Comparison of ENCODE assay signal across 8 mouse cellular contexts in genomic region chr17:51811086-51811868, GRCm38 (mm10). TPM values are rescaled to one million over a fixed set of nuclear protein-coding genes. Genes with fewer than 3 reads are reported as not detected.
DNase-seq lines count a peak whose midpoint lies in the region; ATAC-seq and TF ChIP-seq lines count a peak whose summit lies in the region.

No protein-coding gene starts in this region.

- H3K4me1 ChIP-seq in lung, adult 2 months (ENCODE audit: control insufficient read depth, insufficient read depth, low read length) = no peaks in the 10 kb centered on the region; the same call in 1 of the 2 replicates
- peaks cover 4% of the 10 kb centered on the region; the same call in 1 of the 2 replicates for H3K4me1 ChIP-seq in intestine, embryonic 14.5 days (replicated peaks; ENCODE audit: control insufficient read depth, insufficient read depth, low read length)
- H3K4me1 ChIP-seq in liver, embryonic 16.5 days (ENCODE audit: control insufficient read depth, low read depth, low read length) = no peaks in the 10 kb centered on the region; the same call in 1 of the 2 replicates
- H3K4me1 ChIP-seq in neural tube, embryonic 15.5 days = peaks cover 24% of the 10 kb centered on the region

- H3K9ac ChIP-seq in intestine, embryonic 14.5 days (ENCODE audit: low read length) = no peak overlapping the region
- no peak overlapping the region for H3K9ac ChIP-seq in liver, embryonic 16.5 days (ENCODE audit: low read depth, low read length)
- peak overlapping the region; percentile 82 for H3K9ac ChIP-seq in neural tube, embryonic 15.5 days (replicated peaks)

- H3K4me2 ChIP-seq in intestine, embryonic 14.5 days (ENCODE audit: low read length) = peak overlapping the region; percentile 91
- 0 out of 2 replicates have a peak overlapping the region, but pooled peaks have one; percentile 80 for H3K4me2 ChIP-seq in liver, embryonic 16.5 days (ENCODE audit: low read depth, low read length)
- H3K4me2 ChIP-seq in neural tube, embryonic 15.5 days = peak overlapping the region; percentile 72

- no peak overlapping the region for H3K27ac ChIP-seq in intestine, embryonic 14.5 days (ENCODE audit: low read depth)
- no peak overlapping the region for H3K27ac ChIP-seq in liver, embryonic 16.5 days (ENCODE audit: low read length)
- H3K27ac ChIP-seq in neural tube, embryonic 15.5 days (replicated peaks) = peak overlapping the region; percentile 92

- peak; percentile 46 to 48 for DNase-seq in lung, adult 18-20 months
- no peak for DNase-seq in lung, adult 2 months
- peak; percentile 66 for DNase-seq in cerebellum, adult 9-11 months
- DNase-seq in gastrocnemius, postnatal 10 days = peak; percentile 46
- DNase-seq in intestine, embryonic 14.5 days (ENCODE audit: low spot score) = peak; percentile 64
- no peak for DNase-seq in right cerebral cortex, adult 18-20 months

- no peak overlapping the region for H3K4me3 ChIP-seq in lung, adult 2 months (replicated peaks; ENCODE audit: extremely low read depth, low read depth, low read length)
- peak overlapping the region; percentile 82 for H3K4me3 ChIP-seq in intestine, embryonic 14.5 days (ENCODE audit: low read depth, low read length)
- no peak overlapping the region for H3K4me3 ChIP-seq in liver, embryonic 16.5 days (ENCODE audit: low read depth, low read length)
- H3K4me3 ChIP-seq in neural tube, embryonic 15.5 days (replicated peaks) = peak overlapping the region; percentile 91

- TF ChIP-seq POLR2A in lung, adult 2 months (IDR thresholded peaks at IDR 0.05; ENCODE audit: borderline replicate concordance, extremely low read depth, low read depth, low read length) = no peak

- H3K9me3 ChIP-seq in intestine, embryonic 14.5 days (ENCODE audit: control insufficient read depth, low read length) = no peaks in the 10 kb centered on the region
- H3K9me3 ChIP-seq in liver, embryonic 16.5 days (replicated peaks; ENCODE audit: control insufficient read depth, low read length) = no peaks in the 10 kb centered on the region
- no peaks in the 10 kb centered on the region for H3K9me3 ChIP-seq in neural tube, embryonic 15.5 days (replicated peaks)

- H3K27me3 ChIP-seq in intestine, embryonic 14.5 days (replicated peaks; ENCODE audit: control insufficient read depth, insufficient read depth, low read length) = peaks cover 11% of the 10 kb centered on the region; the same call in 1 of the 2 replicates
- peaks cover 27% of the 10 kb centered on the region for H3K27me3 ChIP-seq in liver, embryonic 16.5 days (ENCODE audit: control insufficient read depth, insufficient read depth, low read depth, low read length)
- no peaks in the 10 kb centered on the region for H3K27me3 ChIP-seq in neural tube, embryonic 15.5 days (replicated peaks)

- WGBS in lung, adult 2 months = 11% methylated on average over 8 of the region's 8 CpGs
- 6% methylated on average over 8 of the region's 8 CpGs for WGBS in intestine, embryonic 14.5 days
- 7% methylated on average over 8 of the region's 8 CpGs for whole genome bisulfite sequencing in liver, embryonic 16.5 days (ENCODE audit: insufficient replicate concordance)
- WGBS in neural tube, embryonic 15.5 days = 3% methylated on average over 8 of the region's 8 CpGs

- no peak for ATAC-seq in intestine, embryonic 14.5 days (replicated peaks; ENCODE audit: low FRiP score, low TSS enrichment, low read depth)
- no peak for ATAC-seq in liver, embryonic 16.5 days (ENCODE audit: low read depth)
- no peak for ATAC-seq in neural tube, embryonic 15.5 days (ENCODE audit: low FRiP score)

- no peak for TF ChIP-seq CTCF in lung, adult 2 months (IDR thresholded peaks at IDR 0.05; ENCODE audit: insufficient read depth, low read length)

- H3K36me3 ChIP-seq in intestine, embryonic 14.5 days (ENCODE audit: control insufficient read depth, insufficient read depth, low read length) = no peaks in the 10 kb centered on the region
- no peaks in the 10 kb centered on the region for H3K36me3 ChIP-seq in liver, embryonic 16.5 days (ENCODE audit: control insufficient read depth, insufficient read depth)
- H3K36me3 ChIP-seq in neural tube, embryonic 15.5 days = no peaks in the 10 kb centered on the region

RNA-seq across cellular contexts. Expression of gene Satb1, which starts 21.8 kb away (rescaled TPM):
- polyA plus RNA-seq in lung, adult 2 months (2012; rRNA removed) = 7.2 and 8.4 TPM in 2 replicates
- total RNA-seq in gastrocnemius, postnatal 10 days (2021) = 10 to 100 TPM; 82.9 to 84.3 TPM
- polyA plus RNA-seq in intestine, embryonic 14.5 days (2014; fragmentation: Nextera tagmentation; extraction: Ambion mirVana) = 8.7 and 10.1 TPM in 2 replicates
- polyA plus RNA-seq in liver, embryonic 16.5 days (2015; fragmentation: Nextera tagmentation; extraction: Ambion mirVana) = 0.81 and 0.92 TPM in 2 replicates
- 39.6 and 44.1 TPM in 2 replicates for polyA plus RNA-seq in neural tube, embryonic 15.5 days (2015; fragmentation: Nextera tagmentation; extraction: Ambion mirVana)

Comparison
In these comparisons a context has a peak if more than half of its experiments do, and no peak if none do; other contexts are left out.
1. DNase-seq: peak in lung, adult 18-20 months (2 of 2), cerebellum, adult 9-11 months (single experiment), gastrocnemius, postnatal 10 days (single experiment) and intestine, embryonic 14.5 days (single experiment); none in lung, adult 2 months (single experiment) and right cerebral cortex, adult 18-20 months (single experiment).
2. H3K4me3 ChIP-seq: peak in intestine, embryonic 14.5 days (single experiment) and neural tube, embryonic 15.5 days (single experiment); none in lung, adult 2 months (single experiment) and liver, embryonic 16.5 days (single experiment).
3. Peak in every context shown above with its lines, with median percentiles within 50 percentile points of each other: H3K4me2 ChIP-seq.